Mouse (Mus musculus) thymus, postnatal 36 days (tissue): Measurements from ENCODE around the gene Actl11.
A peak's percentile ranks its signal among the peaks of the same experiment; 100 is the strongest.

Source experiments
- DNase-seq, 2 experiments: peaks; one replicate each; pipeline ENCODE4 v3.0.0; 2022; ENCODE audit warnings: mixed read lengths in 2 of 2

Gene Actl11

GRCm38 (mm10) chr9:107962916-107963315 is 34.6 kb downstream of the Actl11 start:
- DNase-seq = no peak

- peak; percentile 67 to 74 for DNase-seq
Measured at GRCm38 (mm10) chr9:107963700-107964099, 35.4 kb downstream of the Actl11 start.

- no peak for DNase-seq
Measured at GRCm38 (mm10) chr9:107964681-107965080, 36.4 kb downstream of the Actl11 start.

DNA sequence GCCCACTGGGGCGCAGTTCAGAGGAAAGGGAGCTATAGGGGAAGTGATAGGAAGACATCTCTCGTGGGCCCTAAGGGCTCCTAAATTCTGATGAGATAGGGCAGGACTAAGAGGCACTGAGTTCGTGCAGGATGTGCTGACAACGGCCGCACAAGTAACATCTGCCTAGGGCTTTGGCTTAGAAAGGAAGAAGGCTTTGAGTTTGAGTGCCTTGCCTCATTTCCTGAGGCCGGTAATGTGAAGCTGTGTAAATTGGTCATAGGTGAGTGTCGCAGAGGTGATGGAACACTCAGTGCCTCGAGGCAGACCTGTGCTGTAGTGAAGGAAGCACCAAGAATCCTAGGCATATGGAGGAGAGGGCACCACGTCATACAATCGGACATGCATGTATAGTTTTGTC is 38.4 kb downstream of the Actl11 start:
- DNase-seq = no peak

DNA sequence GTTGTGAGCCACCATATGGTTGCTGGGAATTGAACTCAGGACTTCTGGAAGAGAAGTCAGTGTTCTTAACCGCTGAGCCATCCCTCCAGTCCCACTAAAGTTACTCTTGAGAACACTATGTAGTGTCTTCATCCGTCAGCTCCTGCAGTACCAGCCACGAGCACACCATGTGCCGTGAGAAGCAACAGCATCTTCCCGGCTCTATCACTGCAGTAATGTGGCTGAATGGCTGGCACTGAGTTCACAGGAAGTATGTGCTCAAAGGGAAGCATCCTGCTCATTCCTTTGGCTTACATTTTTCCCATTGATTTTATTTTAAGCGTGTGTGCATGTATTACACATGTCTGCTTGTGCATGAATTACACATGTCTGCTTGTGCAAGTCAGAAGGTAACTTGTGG is 39.2 kb downstream of the Actl11 start:
- DNase-seq = no peak

DNA sequence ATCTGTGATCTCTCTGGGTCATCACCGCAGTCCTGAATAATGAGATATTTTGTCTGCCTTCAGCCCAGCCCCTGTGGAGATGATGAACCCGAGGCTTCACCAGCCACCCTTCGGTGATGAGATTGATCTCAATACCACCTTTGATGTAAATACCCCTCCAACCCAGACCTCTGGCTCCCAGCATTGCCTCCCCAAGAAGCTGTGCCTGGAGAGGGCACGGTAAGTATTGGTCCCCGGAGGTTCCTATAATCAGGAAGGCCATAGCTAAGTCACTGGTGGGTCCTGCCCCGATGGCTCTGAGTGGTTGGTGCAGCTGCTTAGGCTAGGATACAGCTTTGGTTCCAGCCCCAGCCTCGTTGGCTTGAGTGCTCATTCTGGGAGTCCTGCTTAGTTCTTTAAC is 40.3 kb downstream of the Actl11 start:
- DNase-seq = no peak

GRCm38 (mm10) chr9:107970311-107970710 is 42.0 kb downstream of the Actl11 start:
- no peak for DNase-seq

DNA sequence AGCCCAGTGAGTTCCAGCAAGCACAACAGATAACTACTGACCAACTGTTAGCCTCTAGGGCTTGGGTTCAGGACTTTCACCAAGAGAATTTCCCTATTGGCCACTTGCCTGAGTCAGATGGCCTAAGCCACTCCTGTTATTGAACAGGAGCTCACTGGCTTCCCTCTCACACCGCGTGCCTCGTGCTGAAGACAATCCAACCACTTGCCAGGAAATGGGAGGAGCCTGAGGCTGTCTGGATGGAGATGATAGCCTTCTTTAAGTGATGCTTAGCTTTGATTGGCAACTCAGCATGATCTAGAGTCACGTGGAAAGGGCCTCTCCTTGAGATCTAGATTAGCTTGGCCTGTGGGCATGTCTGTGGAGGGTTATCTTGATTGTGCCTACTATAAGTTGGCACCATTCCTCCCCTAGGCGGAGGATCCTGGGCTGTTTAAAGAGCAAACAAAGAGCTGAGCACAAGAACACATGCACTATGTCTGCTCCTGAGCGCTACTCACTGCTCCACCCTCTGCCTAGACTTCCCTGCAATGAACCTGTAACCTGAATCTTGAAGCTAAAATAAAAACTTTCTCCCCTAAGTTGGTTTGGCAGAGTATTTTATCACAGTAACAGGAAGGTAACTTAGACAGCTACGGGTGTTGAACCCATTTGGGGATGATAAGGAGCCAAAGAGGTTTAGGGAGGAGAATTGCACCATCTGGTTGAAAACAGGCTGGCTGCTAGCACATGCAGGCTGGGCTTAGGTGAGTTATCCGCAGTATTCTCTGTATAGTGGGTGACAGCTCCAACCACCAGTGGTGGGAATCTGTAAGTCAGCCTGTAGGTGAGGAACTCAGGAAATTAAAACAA is 43.6 kb downstream of the Actl11 start:
- no peak for DNase-seq

GRCm38 (mm10) chr9:107974491-107975171 is 46.4 kb downstream of the Actl11 start:
- DNase-seq = no peak

- DNase-seq = peak; percentile 41 to 51
Measured at GRCm38 (mm10) chr9:107975399-107976386, 47.4 kb downstream of the Actl11 start, which contains the start of gene Uba7. Gene Uba7, plus strand, starts transcription at chr9:107975505.

DNA sequence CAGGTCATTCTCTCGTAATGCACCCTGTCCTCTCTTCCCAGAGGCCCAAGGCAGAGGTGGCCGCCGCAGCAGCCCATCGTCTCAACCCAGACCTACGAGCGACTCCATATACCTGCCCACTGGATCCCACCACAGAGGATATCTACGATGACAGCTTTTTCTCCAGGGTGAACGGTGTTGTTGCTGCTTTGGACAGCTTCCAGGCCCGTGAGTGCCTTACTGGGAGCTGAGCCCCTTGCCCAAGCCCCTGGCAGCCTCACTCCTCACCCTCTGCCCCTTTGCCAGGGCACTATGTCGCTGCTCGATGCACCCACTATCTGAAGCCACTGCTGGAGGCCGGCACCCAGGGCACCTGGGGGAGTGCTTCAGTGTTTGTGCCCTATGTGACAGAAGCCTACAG is 50.5 kb downstream of the Actl11 start:
- DNase-seq = no peak
